Mouse (Mus musculus): ENCODE data around the gene Cntn3. TPM values are rescaled to one million over a fixed set of nuclear protein-coding genes. Genes with fewer than 3 reads are reported as not detected.

The Cntn3 gene
- polyA plus RNA-seq, 1 experiment, result 0.14 TPM

DNA sequence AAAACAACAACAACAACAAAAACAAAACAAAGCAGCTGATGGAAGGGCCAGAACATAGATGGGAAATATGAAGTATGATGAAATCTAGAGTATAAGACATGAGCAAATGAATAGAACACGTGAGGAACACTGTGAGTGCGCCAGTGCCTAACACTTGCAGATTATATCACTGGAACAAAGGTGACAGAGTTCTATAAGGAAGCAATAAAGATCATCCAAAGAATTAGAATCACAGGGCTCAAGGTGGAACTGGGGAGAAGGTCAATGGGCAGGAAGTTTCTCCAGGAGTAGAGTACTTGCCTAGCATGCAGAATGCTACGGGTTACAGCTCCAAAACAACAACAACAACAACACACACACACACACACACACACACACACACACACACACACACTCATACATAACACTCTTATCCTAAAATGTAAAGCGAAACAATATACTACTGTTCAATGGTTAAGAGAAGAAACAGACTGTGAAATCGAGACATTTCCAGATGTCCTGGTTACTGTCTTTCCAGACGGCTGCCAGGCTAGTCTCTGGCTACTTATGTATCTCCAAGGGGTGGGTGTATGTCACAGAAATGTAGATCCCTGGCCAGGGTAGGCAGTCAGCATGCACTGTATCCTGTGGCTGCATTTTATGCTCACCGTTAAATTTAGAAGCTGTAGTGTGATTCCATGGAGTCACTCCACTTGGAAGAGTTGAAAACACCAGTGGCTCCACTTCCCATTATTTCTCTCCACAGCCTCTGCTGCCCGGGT lies 94.4 kb downstream of the Cntn3 start:
- TF ChIP-seq MAX (IDR thresholded peaks at IDR 0.05), result no peak
- no peak for TF ChIP-seq CEBPB (IDR thresholded peaks at IDR 0.05; ENCODE audit: low read depth)
- no peak for TF ChIP-seq MYOG (IDR thresholded peaks at IDR 0.05; ENCODE audit: control insufficient read depth, extremely low read depth, insufficient read length)
- TF ChIP-seq MYOD1 (IDR thresholded peaks at IDR 0.05; ENCODE audit: control insufficient read depth, insufficient read length, low read depth), result no peak
- TF ChIP-seq CTCF (IDR thresholded peaks at IDR 0.05; ENCODE audit: control insufficient read depth, insufficient read depth, insufficient read length), result no peak
- no peak for TF ChIP-seq USF1 (IDR thresholded peaks at IDR 0.05; ENCODE audit: low read depth)
- no peak for TF ChIP-seq FOSL1 (IDR thresholded peaks at IDR 0.05; ENCODE audit: insufficient read depth, low read length, poor library complexity, severe bottlenecking)

DNA sequence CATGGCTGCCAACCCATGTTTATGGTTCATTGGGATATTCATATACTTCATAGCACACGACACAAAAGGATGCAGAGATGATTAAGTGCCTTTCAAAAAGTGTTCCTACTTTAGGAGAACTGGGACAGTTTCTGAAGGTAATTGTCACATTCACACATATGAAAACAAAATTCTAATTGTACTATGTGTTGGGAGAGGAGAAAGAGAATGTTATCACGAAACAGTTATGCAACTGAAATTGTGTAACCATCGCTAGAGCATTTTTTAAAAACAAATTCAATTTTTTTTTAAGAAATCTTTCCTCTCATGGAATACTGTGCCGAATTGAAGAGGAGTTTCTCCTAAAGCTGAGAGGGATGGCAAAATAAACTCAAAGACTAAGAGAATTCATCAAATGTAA lies 134.5 kb downstream of the Cntn3 start:
- no peaks in the 10 kb centered on the region for H3K79me2 ChIP-seq (ENCODE audit: control insufficient read depth, insufficient read depth)
- no peaks in the 10 kb centered on the region for H3K27me3 ChIP-seq (ENCODE audit: control insufficient read depth, insufficient read depth, insufficient read length)
- no peaks in the 10 kb centered on the region for H3K36me3 ChIP-seq (ENCODE audit: control insufficient read depth, insufficient read depth)
- TF ChIP-seq MAX (IDR thresholded peaks at IDR 0.05) (no peak), CTCF (IDR thresholded peaks at IDR 0.05; ENCODE audit: control insufficient read depth, insufficient read depth, insufficient read length) (no peak), MYOG (IDR thresholded peaks at IDR 0.05; ENCODE audit: control insufficient read depth, extremely low read depth, insufficient read length) (no peak), USF1 (IDR thresholded peaks at IDR 0.05; ENCODE audit: low read depth) (no peak), MYOD1 (IDR thresholded peaks at IDR 0.05; ENCODE audit: control insufficient read depth, insufficient read length, low read depth) (no peak), CEBPB (IDR thresholded peaks at IDR 0.05; ENCODE audit: low read depth) (no peak)
- H3ac ChIP-seq (ENCODE audit: control insufficient read depth, insufficient read length, low read depth), result no peak overlapping the region
- H3K79me3 ChIP-seq (ENCODE audit: low read depth), result no peaks in the 10 kb centered on the region
- H3K4me3 ChIP-seq (ENCODE audit: insufficient read depth, poor library complexity, severe bottlenecking), result no peak overlapping the region

More for the DNA sequence above, 94.4 kb downstream of the Cntn3 start:
- H3K79me2 ChIP-seq (ENCODE audit: control insufficient read depth, insufficient read depth), result no peaks in the 10 kb centered on the region
- no peak overlapping the region for H3ac ChIP-seq (ENCODE audit: control insufficient read depth, insufficient read length, low read depth)
- H3K4me3 ChIP-seq (ENCODE audit: insufficient read depth, poor library complexity, severe bottlenecking), result no peak overlapping the region
- no peaks in the 10 kb centered on the region for H3K36me3 ChIP-seq (ENCODE audit: control insufficient read depth, insufficient read depth)
- no peaks in the 10 kb centered on the region for H3K27me3 ChIP-seq (ENCODE audit: control insufficient read depth, insufficient read depth, insufficient read length)
- H3K79me3 ChIP-seq (ENCODE audit: low read depth), result no peaks in the 10 kb centered on the region

DNA sequence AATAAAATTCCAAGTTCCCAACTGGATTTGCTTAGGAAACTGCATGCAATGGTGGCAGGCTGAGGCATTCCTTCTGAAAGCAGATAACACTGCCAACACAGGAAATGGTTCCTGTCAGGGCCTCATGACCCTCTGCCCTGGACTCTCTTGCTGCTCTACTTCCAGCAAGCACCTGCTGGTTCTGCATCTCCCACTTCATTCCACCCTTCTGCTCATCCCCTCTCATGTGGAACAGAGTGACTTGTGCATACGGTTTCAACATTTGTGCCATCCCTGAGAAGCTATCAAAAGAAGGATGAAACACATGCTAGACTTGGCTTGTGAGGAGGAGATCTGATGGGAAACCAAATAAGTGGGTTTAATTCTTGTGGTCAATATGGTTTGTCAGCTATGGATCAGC lies 145.4 kb downstream of the Cntn3 start:
- Histone ChIP-seq H3K27me3 (ENCODE audit: control insufficient read depth, insufficient read depth, insufficient read length) (no peaks in the 10 kb centered on the region), H3K4me3 (ENCODE audit: insufficient read depth, poor library complexity, severe bottlenecking) (no peak overlapping the region), H3K36me3 (ENCODE audit: control insufficient read depth, insufficient read depth) (no peaks in the 10 kb centered on the region), H3ac (ENCODE audit: control insufficient read depth, insufficient read length, low read depth) (no peak overlapping the region), H3K79me2 (ENCODE audit: control insufficient read depth, insufficient read depth) (no peaks in the 10 kb centered on the region), H3K79me3 (ENCODE audit: low read depth) (no peaks in the 10 kb centered on the region)
- TF ChIP-seq FOSL1 (IDR thresholded peaks at IDR 0.05; ENCODE audit: insufficient read depth, low read length, poor library complexity, severe bottlenecking), result no peak
- no peak for TF ChIP-seq USF1 (IDR thresholded peaks at IDR 0.05; ENCODE audit: low read depth)
- no peak for TF ChIP-seq CEBPB (IDR thresholded peaks at IDR 0.05; ENCODE audit: low read depth)
- TF ChIP-seq MYOD1 (IDR thresholded peaks at IDR 0.05; ENCODE audit: control insufficient read depth, insufficient read length, low read depth), result no peak
- TF ChIP-seq MAX (IDR thresholded peaks at IDR 0.05), result no peak
- TF ChIP-seq MYOG (IDR thresholded peaks at IDR 0.05; ENCODE audit: control insufficient read depth, extremely low read depth, insufficient read length), result no peak
- no peak for TF ChIP-seq CTCF (IDR thresholded peaks at IDR 0.05; ENCODE audit: control insufficient read depth, insufficient read depth, insufficient read length)

DNA sequence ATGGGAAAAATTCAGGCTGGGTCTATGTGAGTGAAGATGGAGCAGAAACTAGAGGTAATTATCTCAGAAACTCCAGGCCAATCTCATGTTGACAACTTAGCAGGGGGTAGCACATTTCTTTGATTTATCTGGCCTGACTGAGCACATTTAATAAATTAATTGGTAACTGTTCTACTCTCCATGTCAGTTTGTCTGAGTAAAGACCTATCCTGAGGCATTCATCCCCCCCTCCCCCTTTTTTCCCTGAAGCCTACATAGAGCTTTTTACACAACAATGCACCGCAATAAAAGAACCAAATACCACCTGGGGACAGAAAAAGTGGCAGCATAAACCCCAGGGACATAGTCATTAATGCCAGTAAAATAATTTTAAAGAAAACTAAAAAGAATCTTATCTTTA lies 151.1 kb downstream of the Cntn3 start:
- TF ChIP-seq FOSL1 (IDR thresholded peaks at IDR 0.05; ENCODE audit: insufficient read depth, low read length, poor library complexity, severe bottlenecking) (no peak), CEBPB (IDR thresholded peaks at IDR 0.05; ENCODE audit: low read depth) (no peak), MYOD1 (IDR thresholded peaks at IDR 0.05; ENCODE audit: control insufficient read depth, insufficient read length, low read depth) (no peak), USF1 (IDR thresholded peaks at IDR 0.05; ENCODE audit: low read depth) (no peak), MYOG (IDR thresholded peaks at IDR 0.05; ENCODE audit: control insufficient read depth, extremely low read depth, insufficient read length) (no peak), CTCF (IDR thresholded peaks at IDR 0.05; ENCODE audit: control insufficient read depth, insufficient read depth, insufficient read length) (no peak)
- Histone ChIP-seq H3K4me3 (ENCODE audit: insufficient read depth, poor library complexity, severe bottlenecking) (no peak overlapping the region), H3K79me3 (ENCODE audit: low read depth) (no peaks in the 10 kb centered on the region), H3ac (ENCODE audit: control insufficient read depth, insufficient read length, low read depth) (no peak overlapping the region), H3K36me3 (ENCODE audit: control insufficient read depth, insufficient read depth) (no peaks in the 10 kb centered on the region), H3K27me3 (ENCODE audit: control insufficient read depth, insufficient read depth, insufficient read length) (no peaks in the 10 kb centered on the region), H3K79me2 (ENCODE audit: control insufficient read depth, insufficient read depth) (no peaks in the 10 kb centered on the region)

DNA sequence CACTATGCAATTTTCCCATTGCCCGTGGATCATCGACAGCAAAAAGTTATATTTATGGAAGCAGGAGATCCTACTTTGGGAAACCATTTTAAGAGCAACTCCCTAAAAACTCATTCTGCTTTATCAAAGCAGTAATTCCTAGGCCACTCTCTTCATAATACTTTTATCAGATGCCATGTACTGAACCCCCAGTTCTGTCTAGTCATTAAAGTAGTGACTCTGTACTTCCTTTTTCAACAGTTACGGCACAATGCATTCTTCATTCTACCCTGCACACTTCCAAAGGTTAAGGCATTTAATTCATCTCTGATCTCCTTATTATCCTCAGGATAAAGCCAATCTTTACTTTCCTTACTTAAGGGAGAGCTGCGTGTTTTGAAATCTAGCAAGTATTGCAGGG lies 184.3 kb downstream of the Cntn3 start:
- Histone ChIP-seq H3K4me3 (ENCODE audit: insufficient read depth, poor library complexity, severe bottlenecking) (no peak overlapping the region), H3K79me3 (ENCODE audit: low read depth) (no peaks in the 10 kb centered on the region), H3K27me3 (ENCODE audit: control insufficient read depth, insufficient read depth, insufficient read length) (no peaks in the 10 kb centered on the region), H3ac (ENCODE audit: control insufficient read depth, insufficient read length, low read depth) (no peak overlapping the region), H3K79me2 (ENCODE audit: control insufficient read depth, insufficient read depth) (no peaks in the 10 kb centered on the region), H3K36me3 (ENCODE audit: control insufficient read depth, insufficient read depth) (no peaks in the 10 kb centered on the region)
- TF ChIP-seq CEBPB (IDR thresholded peaks at IDR 0.05; ENCODE audit: low read depth), result no peak

DNA sequence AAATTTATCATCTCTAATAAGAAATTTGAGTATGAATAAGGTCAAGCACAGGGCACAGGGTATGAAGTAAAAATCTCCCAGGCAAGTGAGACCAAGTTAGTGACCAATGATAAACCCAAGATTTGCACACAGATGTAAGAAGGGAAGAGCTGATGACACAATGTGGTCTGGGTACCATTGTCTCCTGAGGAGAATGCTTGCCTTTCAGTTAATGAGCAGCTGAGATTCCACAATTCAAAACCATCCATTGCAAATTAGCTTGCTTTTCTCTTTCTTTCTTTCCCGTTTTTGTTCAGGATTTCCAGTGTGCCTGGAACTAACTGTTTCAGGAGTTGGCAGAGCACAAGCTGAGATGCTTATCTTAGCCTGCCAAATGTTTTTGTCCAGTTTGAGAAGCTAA lies 200.8 kb downstream of the Cntn3 start:
- Histone ChIP-seq H3ac (ENCODE audit: control insufficient read depth, insufficient read length, low read depth) (no peak overlapping the region), H3K36me3 (ENCODE audit: control insufficient read depth, insufficient read depth) (no peaks in the 10 kb centered on the region)

More for the DNA sequence above, 200.8 kb downstream of the Cntn3 start:
- no peak for TF ChIP-seq FOSL1 (IDR thresholded peaks at IDR 0.05; ENCODE audit: insufficient read depth, low read length, poor library complexity, severe bottlenecking)
- TF ChIP-seq MYOD1 (IDR thresholded peaks at IDR 0.05; ENCODE audit: control insufficient read depth, insufficient read length, low read depth), result no peak
- no peak for TF ChIP-seq MAX (IDR thresholded peaks at IDR 0.05)
- TF ChIP-seq CEBPB (IDR thresholded peaks at IDR 0.05; ENCODE audit: low read depth), result no peak
- TF ChIP-seq USF1 (IDR thresholded peaks at IDR 0.05; ENCODE audit: low read depth), result no peak
- TF ChIP-seq MYOG (IDR thresholded peaks at IDR 0.05; ENCODE audit: control insufficient read depth, extremely low read depth, insufficient read length), result no peak
- TF ChIP-seq CTCF (IDR thresholded peaks at IDR 0.05; ENCODE audit: control insufficient read depth, insufficient read depth, insufficient read length), result no peak
- no peaks in the 10 kb centered on the region for H3K79me2 ChIP-seq (ENCODE audit: control insufficient read depth, insufficient read depth)
- no peaks in the 10 kb centered on the region for H3K27me3 ChIP-seq (ENCODE audit: control insufficient read depth, insufficient read depth, insufficient read length)
- H3K4me3 ChIP-seq (ENCODE audit: insufficient read depth, poor library complexity, severe bottlenecking), result no peak overlapping the region
- H3K79me3 ChIP-seq (ENCODE audit: low read depth), result no peaks in the 10 kb centered on the region

Measured in C2C12 (cell line).